Mouse (Mus musculus) heart, embryonic 14.5 days (tissue): Measurements from ENCODE around the gene Gm5150. TPM values are rescaled to one million over a fixed set of nuclear protein-coding genes. Genes with fewer than 3 reads are reported as not detected.
"Not testable (repeated sequence)": the region's sequence is repeated elsewhere in the genome, so short reads cannot be mapped to it uniquely, and the experiment has no call there.

ENCODE experiments used
- ATAC-seq: fragments of 200-750 bp; cut with Nextera tagmentation; 2 replicates; pipeline ENCODE4 v1.8.0; 2017; ENCODE audit warnings: low read depth, moderate TSS enrichment; ENCODE audit not compliant: insufficient number of reproducible peaks, insufficient read depth, low FRiP score
- H3K27ac ChIP-seq, 2 experiments: fragments of 200-500 bp in 1 of 2; fragments of 300-500 bp in 1 of 2; sonication (generic) in 1 of 2; replicated peaks in 1 of 2; 2 replicates each; pipeline ENCODE4 v1.5.1; 2012 to 2014; ENCODE audit warnings: low read depth in 2 of 2, low read length in 2 of 2, control low read depth in 1 of 2, mild to moderate bottlenecking in 1 of 2, mixed read lengths in 1 of 2; ENCODE audit not compliant: control insufficient read depth in 1 of 2, insufficient read depth in 1 of 2
- H3K27me3 ChIP-seq: fragments of 300-500 bp; sonication (generic); 2 replicates; pipeline ENCODE4 v1.6.1; 2014; ENCODE audit warnings: mild to moderate bottlenecking, low read length, control low read depth; ENCODE audit not compliant: control insufficient read depth, insufficient read depth
- H3K36me3 ChIP-seq: fragments of 300-500 bp; sonication (generic); 2 replicates; pipeline ENCODE4 v1.6.1; 2014; ENCODE audit warnings: mild to moderate bottlenecking, control low read depth, low read length, mixed read lengths; ENCODE audit not compliant: control insufficient read depth, insufficient read depth
- H3K4me1 ChIP-seq, 2 experiments: fragments of 200-500 bp in 1 of 2; fragments of 300-500 bp in 1 of 2; sonication (generic) in 1 of 2; 2 replicates each; pipeline ENCODE4 v1.6.1; 2012 to 2014; ENCODE audit warnings: low read length in 2 of 2, control low read depth in 1 of 2, mixed read lengths in 1 of 2; ENCODE audit not compliant: control insufficient read depth in 2 of 2, insufficient read depth in 2 of 2
- H3K4me2 ChIP-seq: fragments of 300-500 bp; sonication (generic); 2 replicates; pipeline ENCODE4 v1.6.1; 2014; ENCODE audit warnings: mild to moderate bottlenecking, low read length
- H3K4me3 ChIP-seq, 2 experiments: fragments of 200-500 bp in 1 of 2; fragments of 300-500 bp in 1 of 2; sonication (generic) in 1 of 2; 2 replicates each; pipeline ENCODE4 v1.5.1; 2012 to 2014; ENCODE audit warnings: low read length in 2 of 2, mild to moderate bottlenecking in 2 of 2, control low read depth in 1 of 2, low read depth in 1 of 2, moderate library complexity in 1 of 2; ENCODE audit not compliant: control insufficient read depth in 1 of 2, insufficient read depth in 1 of 2
- H3K9ac ChIP-seq: fragments of 300-500 bp; sonication (generic); 2 replicates; pipeline ENCODE4 v1.6.1; 2014; ENCODE audit warnings: mild to moderate bottlenecking, low read length
- H3K9me3 ChIP-seq: fragments of 300-500 bp; sonication (generic); 2 replicates; pipeline ENCODE4 v1.6.1; 2016; ENCODE audit warnings: low read length, control low read depth; ENCODE audit not compliant: control insufficient read depth
- WGBS: fragments of 180-500 bp; shearing (Covaris S2); extraction: QIAGEN DNeasy Blood & Tissue Kit; methylation state at CpG from one replicate; pipeline ENCODE4 v1.1.7; 2014; 5-methylcytosine and 5-hydroxymethylcytosine counted together
- polyA plus RNA-seq: library from polyadenylated mRNA; unstranded; fragments of >200 nt; fragmentation: Nextera tagmentation; extraction: Ambion mirVana; gene quantifications from 2 replicates; pipeline ENCODE4 v1.2.1, GENCODE M21; 2014

The Gm5150 gene
- not detected in 2 replicates for polyA plus RNA-seq

DNA sequence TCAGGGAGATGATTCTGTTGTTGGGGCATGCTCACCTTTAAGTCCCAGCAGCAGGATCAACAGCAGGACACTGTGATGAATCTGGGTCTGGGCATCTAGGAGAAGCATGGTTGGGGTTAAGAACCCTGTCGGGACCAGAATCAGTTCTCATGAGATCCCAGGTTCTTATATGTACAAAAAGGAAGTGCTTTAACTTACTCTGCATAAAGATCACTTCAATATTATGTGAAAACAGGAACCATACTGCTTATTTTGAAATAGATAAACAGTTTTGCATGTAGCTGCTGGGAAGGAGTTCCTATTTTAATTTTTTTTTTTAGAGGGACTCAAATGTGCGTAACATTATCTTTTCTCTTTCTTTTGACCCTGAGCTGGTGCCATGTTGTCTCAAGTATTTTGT lies at the start of gene Gm5150:
TSS of gene Gm5150 (minus strand) at position 223 of the 400 bp plus-strand sequence.
- no peaks in the 10 kb centered on the region for H3K9me3 ChIP-seq
- no peaks in the 10 kb centered on the region for H3K36me3 ChIP-seq
- H3K4me1 ChIP-seq = no peaks in the 10 kb centered on the region
- H3K27me3 ChIP-seq = no peaks in the 10 kb centered on the region
- H3K9ac ChIP-seq = no peak within 1 kb of the TSS
- no peak within 1 kb of the TSS for H3K4me2 ChIP-seq
- ATAC-seq = no peak
- no peak within 1 kb of the TSS for H3K27ac ChIP-seq
- no peak within 1 kb of the TSS for H3K4me3 ChIP-seq
- WGBS = 71% methylated on average over 2 of the region's 2 CpGs

DNA sequence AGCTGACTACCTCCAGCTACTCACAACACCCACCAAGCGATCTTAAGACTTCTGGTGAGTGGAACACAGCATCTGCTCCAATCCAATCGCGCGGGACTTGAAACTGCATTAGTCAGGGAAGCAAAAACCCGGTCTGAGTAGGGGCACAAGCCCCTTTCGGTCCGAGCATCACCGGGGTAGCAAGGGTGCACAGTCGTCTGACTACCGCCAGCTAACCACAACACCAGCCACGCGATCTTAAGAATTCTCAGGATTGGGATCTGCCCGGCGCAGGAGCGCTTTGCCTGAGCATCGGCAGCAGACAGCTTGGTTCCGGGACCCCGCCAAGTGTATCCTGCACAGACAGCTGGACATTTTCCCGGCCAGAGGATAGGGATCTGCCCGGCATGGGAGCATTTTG lies 45.5 kb upstream of the Gm5150 start:
- H3K4me2 ChIP-seq, ATAC-seq, H3K4me1 ChIP-seq, H3K9me3 ChIP-seq, H3K9ac ChIP-seq, H3K36me3 ChIP-seq, H3K27me3 ChIP-seq, H3K4me3 ChIP-seq, H3K27ac ChIP-seq: not testable (repeated sequence)
- WGBS = 62% methylated on average over 20 of the region's 20 CpGs

DNA sequence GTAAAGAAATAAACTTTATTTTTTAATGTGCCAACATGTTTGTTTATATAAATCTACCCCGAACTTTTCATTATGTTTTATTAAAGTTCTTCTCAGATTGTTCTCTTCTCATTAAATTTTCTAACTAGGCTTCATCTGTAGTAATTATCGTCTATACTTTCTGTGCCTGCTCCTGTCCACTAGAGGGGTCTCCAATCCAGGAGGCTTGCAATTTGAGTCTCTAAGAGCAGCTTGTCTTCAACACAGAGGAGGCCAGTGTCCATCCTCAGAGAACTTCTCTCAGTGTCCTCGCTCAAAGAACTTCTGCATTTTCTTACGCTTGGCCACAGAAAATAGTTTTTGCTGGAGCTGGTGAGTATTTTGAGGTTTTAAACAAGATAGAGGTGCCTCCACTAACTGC lies 41.1 kb upstream of the Gm5150 start:
- Histone ChIP-seq H3K4me2 (no peak overlapping the region), H3K9me3 (no peaks in the 10 kb centered on the region), H3K36me3 (no peaks in the 10 kb centered on the region), H3K9ac (no peak overlapping the region), H3K4me1 (no peaks in the 10 kb centered on the region), H3K27me3 (no peaks in the 10 kb centered on the region), H3K27ac (no peak overlapping the region), H3K4me3 (no peak overlapping the region)
- 39% methylated on average over 4 of the region's 4 CpGs for WGBS
- no peak for ATAC-seq

DNA sequence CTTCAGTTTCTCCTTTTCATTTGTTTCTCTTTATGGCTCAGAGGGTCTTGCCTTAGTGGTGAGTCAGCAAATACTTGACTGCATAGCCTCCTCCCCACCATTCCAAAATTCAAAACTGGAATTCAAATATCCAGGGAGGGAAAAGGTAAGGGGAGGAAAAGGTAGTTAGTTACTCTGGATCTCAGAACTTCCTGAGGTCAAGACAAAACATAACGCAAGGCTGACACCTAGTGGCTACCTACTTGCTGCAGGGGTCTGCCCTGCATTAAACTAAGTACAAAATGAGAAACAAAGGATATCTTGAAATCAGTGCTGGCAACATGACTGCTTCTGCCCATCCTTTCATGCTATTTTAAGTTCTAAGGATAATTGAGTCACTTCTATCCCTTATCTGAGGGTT lies 37.1 kb upstream of the Gm5150 start:
- no peaks in the 10 kb centered on the region for H3K27me3 ChIP-seq
- 3% methylated on average over 1 of the region's 1 CpGs for WGBS
- H3K4me2 ChIP-seq = no peak overlapping the region
- no peak for ATAC-seq
- H3K9ac ChIP-seq = no peak overlapping the region
- H3K27ac ChIP-seq = no peak overlapping the region
- no peaks in the 10 kb centered on the region for H3K9me3 ChIP-seq
- no peak overlapping the region for H3K4me3 ChIP-seq
- H3K36me3 ChIP-seq = no peaks in the 10 kb centered on the region
- no peaks in the 10 kb centered on the region for H3K4me1 ChIP-seq

DNA sequence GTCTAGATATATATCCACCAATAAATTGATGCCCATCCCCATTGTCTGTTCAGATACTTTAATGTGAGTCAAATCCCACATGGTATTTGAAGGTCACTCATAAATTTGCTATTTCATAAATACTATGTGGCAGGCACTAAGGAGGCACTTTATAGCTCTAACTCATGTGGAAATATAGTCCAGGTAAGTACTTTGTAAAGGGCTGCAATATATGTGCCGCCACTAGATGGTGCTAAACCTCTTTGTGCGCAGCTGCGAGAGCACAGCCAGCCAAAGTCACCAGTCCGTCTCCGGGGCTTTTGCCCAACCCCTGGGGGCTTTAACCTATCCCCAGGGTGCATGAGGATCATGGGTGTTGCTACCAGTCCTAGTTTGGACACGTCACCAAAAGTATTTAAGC lies 18.8 kb upstream of the Gm5150 start:
- not testable (repeated sequence) for H3K9ac ChIP-seq, H3K4me3 ChIP-seq, H3K4me1 ChIP-seq, H3K27ac ChIP-seq, ATAC-seq, H3K27me3 ChIP-seq, H3K9me3 ChIP-seq, H3K36me3 ChIP-seq
- WGBS = 1% methylated on average over 3 of the region's 6 CpGs
- peak overlapping the region; percentile 48 for H3K4me2 ChIP-seq

DNA sequence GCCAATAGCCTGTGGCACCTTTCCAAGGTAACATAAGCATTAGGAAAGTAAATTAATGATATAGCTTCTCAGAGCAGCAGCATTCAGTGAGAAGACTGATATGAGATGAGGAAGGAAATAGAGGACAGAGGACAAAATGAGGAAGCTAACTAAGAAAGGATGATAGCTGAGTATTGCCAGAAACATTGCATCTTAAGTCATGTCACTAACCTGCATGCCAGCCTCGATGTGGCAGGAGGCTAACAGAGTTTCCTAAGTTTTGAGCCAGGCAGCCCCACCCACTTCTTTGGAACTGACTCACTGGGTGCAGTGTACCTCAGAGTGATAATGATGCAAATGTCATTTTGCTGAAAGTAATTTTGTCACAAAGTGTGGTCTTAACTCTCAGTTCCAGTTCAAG lies 16.0 kb upstream of the Gm5150 start:
- Histone ChIP-seq H3K4me1 (no peaks in the 10 kb centered on the region), H3K36me3 (no peaks in the 10 kb centered on the region), H3K27me3 (no peaks in the 10 kb centered on the region), H3K4me2 (no peak overlapping the region), H3K9me3 (no peaks in the 10 kb centered on the region), H3K9ac (no peak overlapping the region), H3K27ac (no peak overlapping the region), H3K4me3 (no peak overlapping the region)
- ATAC-seq = no peak
- 48% methylated on average over 1 of the region's 1 CpGs for WGBS

DNA sequence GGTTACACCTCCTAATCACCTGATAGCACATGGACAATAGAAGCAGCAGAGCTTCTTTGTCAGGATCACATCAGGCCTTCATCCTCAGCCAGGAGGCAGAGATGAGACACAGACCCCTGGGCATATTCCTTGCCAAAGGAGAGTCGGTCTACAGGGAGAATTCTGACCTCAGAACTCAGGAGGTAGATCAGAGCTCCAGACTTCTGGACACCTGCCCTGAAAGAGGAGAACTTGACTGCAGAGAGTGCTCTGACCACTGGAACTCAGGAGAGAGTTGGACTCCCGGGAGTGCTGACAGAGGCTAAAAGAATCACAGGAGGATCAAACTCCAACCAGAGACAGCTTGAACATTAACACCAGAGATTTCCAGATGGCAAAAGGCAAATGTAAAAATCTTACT lies 8.2 kb upstream of the Gm5150 start:
- H3K4me2 ChIP-seq, H3K4me3 ChIP-seq, H3K4me1 ChIP-seq, H3K36me3 ChIP-seq, H3K27ac ChIP-seq, H3K9ac ChIP-seq, H3K9me3 ChIP-seq, ATAC-seq, H3K27me3 ChIP-seq: not testable (repeated sequence)
- WGBS = 69% methylated on average over 2 of the region's 2 CpGs

DNA sequence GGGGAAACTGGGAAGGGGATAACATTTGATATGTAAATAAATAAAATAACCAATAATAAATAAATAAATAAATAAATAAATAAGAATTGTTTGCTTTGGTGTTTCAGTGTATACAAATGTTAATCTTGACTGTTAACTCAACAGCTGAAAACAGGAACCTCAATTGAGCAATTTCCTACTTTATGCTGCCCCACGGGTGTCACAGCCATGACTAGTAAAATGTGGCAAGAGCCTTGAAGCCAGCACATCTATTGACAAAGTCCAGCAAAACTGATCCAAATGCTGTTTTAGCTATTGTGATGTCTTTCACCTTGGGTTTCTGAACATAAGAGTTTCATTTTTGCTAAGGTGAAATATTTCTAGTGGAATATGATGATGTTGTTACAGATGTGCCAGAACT lies 1.6 kb upstream of the Gm5150 start:
- Histone ChIP-seq H3K27me3 (no peaks in the 10 kb centered on the region), H3K36me3 (no peaks in the 10 kb centered on the region), H3K9me3 (no peaks in the 10 kb centered on the region), H3K4me2 (no peak overlapping the region), H3K9ac (no peak overlapping the region), H3K4me3 (no peak overlapping the region), H3K27ac (no peak overlapping the region), H3K4me1 (no peaks in the 10 kb centered on the region)
- 59% methylated on average over 1 of the region's 1 CpGs for WGBS
- ATAC-seq = no peak
